Mouse (Mus musculus): ENCODE data around the gene Pomt1.

Gene Pomt1

DNA sequence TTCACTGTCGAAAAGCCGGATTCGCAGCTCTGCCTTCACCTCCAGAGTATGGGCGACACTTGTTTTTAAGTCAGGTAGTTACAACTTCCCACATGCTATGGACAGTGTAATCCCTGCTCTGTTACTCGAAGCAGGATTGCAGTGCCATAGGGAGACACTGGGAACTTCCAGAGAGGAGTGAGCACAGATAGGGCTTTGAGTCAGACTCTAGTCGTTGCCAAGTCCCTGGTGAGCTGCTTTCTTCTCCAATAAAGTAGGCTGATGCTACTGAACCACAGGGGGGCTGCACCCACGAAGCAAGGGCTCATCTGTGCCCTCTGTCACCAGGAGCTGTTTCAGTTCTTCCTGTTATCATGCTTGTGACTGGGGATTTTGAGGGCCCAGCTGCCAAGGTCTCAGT lies 14.8 kb upstream of the Pomt1 start:
- DNase-seq (ENCODE audit: low read depth): no peak

- no peak for DNase-seq (ENCODE audit: low read depth)
Measured at GRCm38 (mm10) chr2:32222057-32222456, 14.3 kb upstream of the Pomt1 start.

- peak; percentile 38 for DNase-seq (ENCODE audit: low read depth)
Measured at GRCm38 (mm10) chr2:32235433-32235832, 957 bp upstream of the Pomt1 start.

GRCm38 (mm10) chr2:32236760-32237487 lies 534 bp downstream of the Pomt1 start:
- peak; percentile 70 for DNase-seq (ENCODE audit: low read depth)

DNA sequence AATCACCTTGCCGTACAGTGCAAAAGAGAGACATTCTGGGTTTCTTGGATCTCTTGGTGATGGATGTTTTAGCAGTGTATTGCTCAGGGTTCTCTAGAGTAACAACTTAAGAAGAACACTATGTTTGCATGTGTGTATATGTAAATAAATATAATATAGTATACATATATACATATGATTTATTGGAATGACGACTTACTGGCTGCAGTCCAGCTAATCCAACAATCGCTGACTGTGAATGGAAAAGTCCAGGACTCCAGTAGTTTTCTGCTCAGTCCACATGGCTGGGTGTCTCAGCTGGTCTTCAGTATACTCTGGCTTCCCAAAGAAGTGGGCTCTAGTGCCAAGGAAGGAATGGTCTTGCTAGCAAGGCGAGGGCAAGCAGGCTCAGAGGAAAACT lies 1.2 kb downstream of the Pomt1 start:
- DNase-seq (ENCODE audit: low read depth): no peak

GRCm38 (mm10) chr2:32238708-32239435 lies 2.5 kb downstream of the Pomt1 start:
- DNase-seq (ENCODE audit: low read depth): no peak

DNA sequence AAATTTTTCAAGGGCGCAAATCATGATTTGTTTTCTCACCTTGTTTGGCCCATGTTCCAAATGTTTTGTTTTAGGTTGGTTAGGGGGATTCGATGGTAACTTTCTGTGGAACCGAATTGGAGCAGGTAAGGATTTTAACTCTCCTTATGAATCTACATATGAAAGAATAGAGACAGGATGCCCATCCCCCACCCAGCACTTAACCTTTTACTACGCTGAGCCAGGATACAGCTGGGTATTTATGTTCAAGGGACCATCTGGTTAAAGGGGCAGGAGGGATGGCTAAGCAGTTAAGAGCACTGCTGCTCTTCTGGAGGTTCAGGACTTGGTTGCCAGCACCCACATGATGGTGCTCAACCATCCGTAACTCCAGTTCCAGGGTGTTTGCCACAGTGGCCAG lies 4.2 kb downstream of the Pomt1 start:
- no peak for DNase-seq (ENCODE audit: low read depth)

- no peak for DNase-seq (ENCODE audit: low read depth)
Measured at GRCm38 (mm10) chr2:32242986-32243385, 6.6 kb downstream of the Pomt1 start.

DNA sequence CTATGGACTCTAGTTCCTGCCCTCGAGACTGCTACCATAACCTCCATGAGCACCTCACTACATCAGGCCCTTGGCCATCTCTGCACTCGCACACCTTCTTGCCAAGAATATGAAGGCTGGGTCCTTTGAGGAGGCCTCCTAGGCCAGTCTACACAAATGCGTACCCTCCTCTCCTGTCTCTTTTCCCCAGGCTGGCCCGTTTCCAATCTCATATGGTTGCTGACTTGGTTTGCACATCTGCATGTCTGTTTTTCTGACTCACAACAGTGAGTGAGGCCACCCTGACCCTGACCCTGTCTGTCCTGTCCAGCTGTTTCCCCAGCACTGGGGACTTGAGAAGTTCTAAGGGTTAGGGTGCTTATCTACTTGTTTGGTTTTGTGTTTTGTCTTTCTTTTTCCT lies 10.4 kb downstream of the Pomt1 start:
- no peak for DNase-seq (ENCODE audit: low read depth)

GRCm38 (mm10) chr2:32248377-32249361 lies 12.3 kb downstream of the Pomt1 start:
- no peak for DNase-seq (ENCODE audit: low read depth)

DNA sequence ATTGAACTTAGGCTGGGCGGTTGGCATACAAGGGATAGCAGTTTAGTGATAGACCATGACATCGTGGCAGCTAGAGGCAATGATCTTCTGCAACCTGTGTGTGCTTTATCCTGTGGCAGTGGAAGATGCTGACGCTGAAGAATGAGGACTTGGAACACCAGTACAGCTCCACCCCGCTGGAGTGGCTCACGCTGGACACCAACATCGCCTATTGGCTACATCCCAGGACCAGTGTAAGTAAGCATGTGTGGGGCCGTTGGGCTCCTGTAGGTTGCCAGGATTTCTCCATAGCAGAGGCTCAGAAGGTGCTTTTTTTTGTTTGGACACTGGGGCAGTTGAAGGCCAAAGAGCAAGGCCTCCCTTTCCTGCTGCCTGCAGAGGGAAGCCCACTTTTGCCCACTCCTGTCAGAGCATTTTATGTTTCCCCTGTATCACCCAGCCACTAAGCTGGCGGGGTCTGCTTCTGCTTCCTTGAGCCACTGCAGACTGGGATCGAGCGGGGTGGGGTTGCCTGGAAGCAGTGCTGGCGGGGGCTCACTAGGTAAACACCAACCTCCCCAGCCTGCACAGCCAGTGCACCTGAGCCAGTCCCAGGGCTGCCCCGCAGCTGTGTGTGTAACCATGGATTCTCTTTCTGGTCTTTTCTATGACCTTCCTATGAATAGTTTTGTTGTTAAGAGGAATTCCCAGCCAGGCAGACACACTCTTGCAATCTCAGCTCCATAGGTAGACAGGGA lies 15.6 kb downstream of the Pomt1 start:
- no peak for DNase-seq (ENCODE audit: low read depth)

- no peak for DNase-seq (ENCODE audit: low read depth)
Measured at GRCm38 (mm10) chr2:32252658-32253057, 16.3 kb downstream of the Pomt1 start.

DNA sequence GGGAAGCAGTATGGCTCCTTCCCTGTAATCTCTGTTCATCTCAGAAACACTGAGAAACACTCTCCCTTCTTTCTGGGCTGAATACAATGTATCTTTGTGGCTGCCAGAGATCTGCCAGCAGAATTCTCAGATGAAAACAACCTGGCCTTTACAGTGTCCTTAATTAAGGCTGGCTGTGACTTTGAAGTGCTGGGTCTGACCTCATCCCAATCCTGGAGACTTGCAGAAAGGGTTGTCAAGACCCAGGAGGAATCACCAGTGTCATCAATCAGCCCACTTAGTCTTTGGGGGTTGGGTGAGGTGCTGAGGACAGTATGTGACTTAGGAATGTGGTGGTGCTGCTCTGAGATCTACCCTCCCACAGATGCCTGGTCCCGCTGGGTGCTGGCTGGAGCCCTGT lies 17.0 kb downstream of the Pomt1 start:
- DNase-seq (ENCODE audit: low read depth): no peak

DNA sequence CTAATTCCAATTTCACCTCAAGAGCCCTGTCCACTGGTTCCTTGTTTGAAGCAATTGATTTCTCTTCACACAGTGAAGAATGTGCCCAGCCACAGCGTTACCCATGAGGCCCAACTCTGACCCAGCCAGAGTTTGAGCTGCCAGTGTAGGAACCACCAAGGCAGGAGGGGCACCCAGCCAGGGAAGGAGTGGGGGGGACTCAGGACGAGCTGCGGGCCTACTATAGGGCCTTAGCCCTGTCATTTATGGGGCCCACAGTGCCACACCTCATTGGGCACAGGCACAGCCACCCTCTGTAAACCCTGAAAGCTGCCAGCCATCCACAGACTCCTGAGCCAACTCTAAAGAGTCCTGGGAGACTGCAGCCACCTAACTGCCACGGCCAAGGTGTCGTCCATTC lies 18.2 kb downstream of the Pomt1 start:
- no peak for DNase-seq (ENCODE audit: low read depth)

DNA sequence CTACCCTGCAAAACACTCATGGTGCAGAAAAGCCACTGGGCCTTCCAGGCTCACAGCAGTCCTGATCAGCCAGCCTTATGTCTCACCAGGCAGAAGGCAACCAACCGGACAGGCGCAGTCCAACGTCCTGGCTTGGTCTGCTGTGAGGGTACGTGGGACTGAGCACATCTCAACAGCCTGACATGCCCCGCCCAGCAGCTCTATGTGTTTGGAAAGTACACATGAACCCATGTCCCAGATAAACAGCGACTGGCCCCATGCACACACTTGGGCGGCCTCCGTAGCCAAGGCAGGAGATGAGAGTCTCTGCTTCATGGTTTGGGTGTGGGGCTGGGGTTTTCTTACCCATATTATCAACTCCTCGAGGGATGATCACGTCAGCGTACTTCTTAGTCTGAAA lies 19.9 kb downstream of the Pomt1 start:
- DNase-seq (ENCODE audit: low read depth): no peak

DNA sequence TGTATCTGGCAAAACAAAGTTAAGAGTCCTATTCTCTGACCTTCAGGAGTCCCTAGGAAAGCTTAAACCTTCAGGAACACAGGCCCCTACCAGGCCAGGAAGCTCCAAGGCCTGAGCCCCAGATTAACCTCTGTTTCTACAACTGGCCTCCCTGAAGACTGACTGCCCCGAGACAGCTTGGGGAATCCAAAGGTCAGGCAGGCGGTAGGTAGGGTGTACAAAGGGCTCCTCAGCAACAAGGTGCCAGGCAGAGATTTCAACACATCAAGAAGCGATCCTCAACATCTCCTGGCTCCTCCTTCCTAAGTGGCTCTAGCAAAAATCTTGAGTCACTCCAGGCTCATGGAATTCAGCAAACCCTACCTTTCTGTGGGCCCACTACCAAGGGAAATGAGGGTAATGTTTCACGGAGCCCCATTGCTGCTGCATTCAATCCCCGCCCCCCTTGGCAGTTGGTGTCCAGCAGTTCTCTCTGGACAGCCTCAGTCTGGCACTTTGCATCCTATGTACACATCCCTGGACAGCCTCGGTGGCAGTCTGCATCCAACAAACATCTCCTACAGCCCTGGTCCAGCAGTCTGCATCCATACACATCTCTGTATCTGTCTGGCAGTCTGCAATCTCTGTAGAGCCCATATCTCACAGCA lies 22.6 kb downstream of the Pomt1 start:
- peak; percentile 28 for DNase-seq (ENCODE audit: low read depth)

DNA sequence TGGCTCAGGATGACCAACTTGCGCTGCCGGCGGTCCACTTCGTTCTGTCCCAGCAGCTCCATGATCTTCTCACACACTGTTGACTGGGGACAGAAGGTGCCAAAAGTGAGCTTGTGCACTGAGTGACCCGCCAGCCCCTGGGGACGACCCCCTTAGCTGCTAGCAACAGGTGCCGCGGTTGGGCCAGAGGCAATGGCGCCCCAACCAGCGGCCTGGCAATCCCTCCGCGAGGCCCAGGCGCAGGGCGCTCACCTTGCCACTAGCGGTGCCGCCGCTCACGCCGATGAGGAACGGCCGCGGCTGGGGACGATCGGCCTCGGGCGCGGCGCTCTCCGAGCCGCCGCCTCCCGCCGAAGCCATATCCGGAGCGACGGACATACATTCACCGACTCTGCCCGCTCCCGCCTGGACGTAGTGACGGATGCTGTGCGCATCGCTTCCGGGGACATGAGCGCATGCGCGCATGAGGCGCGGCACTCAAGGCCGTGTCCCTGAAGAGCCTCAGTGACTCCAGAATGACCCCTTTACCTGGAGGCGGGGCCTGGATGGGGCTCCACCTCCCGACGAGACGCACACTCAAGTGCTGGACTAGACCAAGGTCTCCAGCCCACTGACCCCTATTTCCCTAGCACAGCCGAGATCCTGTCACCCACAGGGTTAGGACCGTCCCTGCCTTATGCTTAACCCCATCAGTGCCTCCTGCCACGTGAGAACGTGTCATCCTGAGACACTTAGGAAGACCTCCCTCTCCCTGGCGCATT lies 23.4 kb downstream of the Pomt1 start, which contains the start of gene Uck1:
TSS of gene Uck1 (minus strand) at position 503 of the 761 bp plus-strand sequence.
- peak; percentile 92 for DNase-seq (ENCODE audit: low read depth)

- DNase-seq (ENCODE audit: low read depth): peak; percentile 90
Measured at GRCm38 (mm10) chr2:32260635-32261034, 24.2 kb downstream of the Pomt1 start.

GRCm38 (mm10) chr2:32275823-32276222 lies 39.4 kb downstream of the Pomt1 start:
- DNase-seq (ENCODE audit: low read depth): no peak

DNA sequence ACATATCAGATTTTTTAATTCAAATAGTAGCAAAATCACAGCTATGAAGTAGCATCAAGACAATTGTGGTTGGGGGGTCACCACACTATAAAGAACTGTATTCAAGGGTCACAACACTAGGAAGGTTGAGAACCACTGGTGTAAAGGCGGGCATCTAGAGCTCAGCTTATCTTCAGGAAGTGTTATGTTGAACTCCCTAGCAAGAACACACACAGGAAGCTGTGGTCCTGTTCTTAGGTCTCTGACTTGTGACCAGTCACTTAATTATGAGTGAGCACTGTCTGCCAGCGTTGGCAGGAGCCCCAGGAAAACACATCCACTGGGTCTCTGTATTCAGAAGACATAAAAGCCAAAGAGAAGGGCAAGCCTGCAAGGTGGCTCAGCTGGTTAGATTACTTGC lies 45.9 kb downstream of the Pomt1 start:
- DNase-seq (ENCODE audit: low read depth): no peak

All from naive thymus-derived CD4-positive, alpha-beta T cell, adult 2 months (primary cell).